Mouse (Mus musculus): ENCODE results near the gene Trmt10b.

The Trmt10b gene

DNA sequence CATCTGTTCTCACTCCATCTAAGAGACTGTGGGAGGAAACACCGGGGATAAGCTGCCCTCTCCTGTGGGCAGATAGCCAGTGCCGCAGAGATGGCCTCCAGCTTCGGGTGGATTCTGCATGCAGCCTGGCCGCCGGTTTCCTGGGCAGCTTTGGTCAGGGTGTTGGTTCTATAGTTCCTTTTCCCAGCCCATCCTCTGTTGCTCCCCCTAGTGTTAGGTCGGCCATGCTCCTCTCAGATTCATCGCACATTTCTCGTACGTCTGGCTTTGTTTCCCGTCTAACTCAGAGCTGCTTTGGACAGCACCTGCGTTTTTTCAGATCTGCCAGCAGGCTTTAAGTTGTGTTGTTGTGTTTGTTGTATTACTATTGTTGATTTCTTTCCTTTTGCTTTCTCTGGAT lies 11.1 kb downstream of the Trmt10b start:
- H3K36me3 ChIP-seq (ENCODE audit: control insufficient read depth, insufficient read depth, low read length, poor library complexity, severe bottlenecking), result peaks cover 2% of the 10 kb centered on the region
- peak; percentile 29 for DNase-seq (ENCODE audit: low read depth, low spot score)
- H3K27me3 ChIP-seq (ENCODE audit: control insufficient read depth, insufficient read depth, low read length, poor library complexity, severe bottlenecking), result no peaks in the 10 kb centered on the region

DNA sequence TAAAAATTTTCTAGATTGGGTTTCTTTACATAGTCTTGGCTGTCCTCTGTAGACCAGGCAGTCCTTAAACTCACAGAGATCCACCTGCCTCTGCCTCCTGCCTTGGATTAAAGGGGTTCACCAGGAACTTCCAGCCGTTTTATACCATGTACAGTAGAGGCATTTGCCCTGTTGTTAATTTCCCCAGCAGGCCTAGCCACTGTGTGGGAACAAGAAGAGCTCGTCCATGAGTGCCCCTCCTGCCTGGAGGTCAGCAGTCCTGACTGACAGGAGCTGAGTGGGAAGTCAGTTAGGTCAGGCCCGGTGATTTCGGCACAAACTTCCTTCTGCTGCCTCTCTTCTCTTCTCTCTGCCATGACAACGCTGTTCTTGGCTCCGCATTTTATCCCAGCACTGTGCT lies 11.7 kb downstream of the Trmt10b start:
- no peak for DNase-seq (ENCODE audit: low read depth, low spot score)
- no peaks in the 10 kb centered on the region for H3K27me3 ChIP-seq (ENCODE audit: control insufficient read depth, insufficient read depth, low read length, poor library complexity, severe bottlenecking)
- peaks cover 2% of the 10 kb centered on the region for H3K36me3 ChIP-seq (ENCODE audit: control insufficient read depth, insufficient read depth, low read length, poor library complexity, severe bottlenecking)

DNA sequence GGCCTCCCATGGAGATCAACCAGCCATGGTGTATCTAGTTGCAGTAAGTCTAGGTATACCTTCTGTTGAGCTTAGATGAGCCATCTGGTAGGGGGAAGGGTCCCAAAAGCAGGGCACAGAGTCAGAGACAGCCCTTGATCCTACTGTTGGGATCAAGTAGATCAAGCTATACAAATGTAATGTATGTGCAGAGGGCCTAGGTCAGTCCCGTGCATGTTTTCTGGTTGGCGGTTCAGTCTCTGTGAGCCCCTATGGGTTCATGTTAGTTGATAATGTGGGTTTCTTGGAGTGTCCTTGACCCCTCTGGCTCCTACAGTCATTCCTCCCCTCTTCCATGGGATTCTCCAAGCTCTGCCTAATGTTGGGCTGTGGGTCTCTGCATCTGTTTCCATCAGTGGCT lies 14.1 kb downstream of the Trmt10b start:
- no peaks in the 10 kb centered on the region for H3K27me3 ChIP-seq (ENCODE audit: control insufficient read depth, insufficient read depth, low read length, poor library complexity, severe bottlenecking)
- peaks cover 6% of the 10 kb centered on the region for H3K36me3 ChIP-seq (ENCODE audit: control insufficient read depth, insufficient read depth, low read length, poor library complexity, severe bottlenecking)
- no peak for DNase-seq (ENCODE audit: low read depth, low spot score)

DNA sequence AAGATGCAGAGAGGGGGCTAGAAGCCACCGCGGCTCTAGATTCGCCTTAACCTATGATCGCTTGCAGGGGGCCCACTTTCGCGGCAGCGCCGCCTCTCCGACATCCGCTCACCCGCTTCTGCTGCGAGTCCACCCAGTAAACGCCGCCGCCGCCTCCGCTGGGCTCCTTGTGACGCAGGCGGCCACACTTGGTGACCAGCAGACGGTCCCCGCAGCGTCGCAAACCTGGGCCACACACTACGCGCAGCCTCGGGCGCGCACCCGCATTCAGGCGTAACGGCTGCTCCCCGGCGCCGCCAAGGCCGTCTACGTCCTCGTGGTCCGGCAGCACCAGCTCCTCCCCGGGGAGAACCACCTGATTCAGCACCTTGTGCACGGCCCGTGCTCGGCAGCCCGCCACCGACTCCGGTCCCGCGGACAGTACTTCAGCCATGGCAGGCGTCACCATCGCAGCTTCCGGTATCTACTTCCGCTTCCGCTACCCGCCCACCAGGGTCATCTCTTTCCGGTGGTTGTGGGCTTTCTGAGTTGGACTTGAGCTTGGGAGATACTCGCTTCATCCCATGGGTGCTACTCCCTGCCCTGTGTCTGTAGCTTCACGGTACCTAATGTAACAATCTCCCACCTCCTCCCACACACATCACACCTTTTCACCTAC lies 23.4 kb downstream of the Trmt10b start:
- peak; percentile 86 for DNase-seq (ENCODE audit: low read depth, low spot score)
- Histone ChIP-seq H3K27me3 (ENCODE audit: control insufficient read depth, insufficient read depth, low read length, poor library complexity, severe bottlenecking) (no peaks in the 10 kb centered on the region), H3K36me3 (ENCODE audit: control insufficient read depth, insufficient read depth, low read length, poor library complexity, severe bottlenecking) (peaks cover 1% of the 10 kb centered on the region)

DNA sequence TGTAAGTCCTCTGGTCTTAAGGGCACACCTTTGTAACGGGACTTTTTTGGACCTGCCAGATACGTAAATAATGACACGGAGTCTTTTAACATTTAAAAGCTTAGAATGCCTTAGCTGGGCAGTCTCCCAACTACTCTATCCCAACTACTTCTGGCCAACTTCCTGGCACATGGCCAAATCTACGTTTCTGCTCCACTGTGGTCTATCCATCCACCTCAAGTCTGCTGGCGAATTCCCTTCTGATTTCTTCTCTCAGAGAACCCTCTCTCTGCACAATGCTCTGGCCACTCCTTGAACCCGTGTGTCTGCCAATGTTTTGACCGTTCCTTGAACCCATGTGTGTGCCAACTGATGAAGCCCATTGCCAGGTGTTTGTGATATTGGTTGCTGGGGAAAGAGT lies 34.2 kb downstream of the Trmt10b start:
- DNase-seq (ENCODE audit: low read depth, low spot score), result no peak
- no peaks in the 10 kb centered on the region for H3K27me3 ChIP-seq (ENCODE audit: control insufficient read depth, insufficient read depth, low read length, poor library complexity, severe bottlenecking)
- no peaks in the 10 kb centered on the region for H3K36me3 ChIP-seq (ENCODE audit: control insufficient read depth, insufficient read depth, low read length, poor library complexity, severe bottlenecking)

DNA sequence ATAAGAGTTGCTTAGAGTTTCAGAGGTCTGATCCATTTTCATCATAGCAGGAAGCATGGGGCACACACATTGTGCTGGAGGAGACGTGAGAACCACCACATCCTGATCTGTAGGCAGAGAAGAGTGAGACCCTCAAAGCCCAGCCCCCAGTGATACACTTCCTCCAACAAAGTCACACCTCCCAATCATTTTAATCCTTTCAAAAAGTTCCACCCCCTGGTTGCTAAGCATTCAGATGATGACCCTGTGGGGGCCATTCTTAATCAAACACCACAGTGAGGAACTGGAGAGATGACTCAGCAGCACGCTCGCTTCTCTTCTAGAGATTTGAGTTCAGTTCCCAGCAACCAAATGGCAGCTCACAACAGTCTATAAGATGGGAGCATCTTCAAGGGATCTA lies 35.5 kb downstream of the Trmt10b start:
- no peaks in the 10 kb centered on the region for H3K36me3 ChIP-seq (ENCODE audit: control insufficient read depth, insufficient read depth, low read length, poor library complexity, severe bottlenecking)
- no peaks in the 10 kb centered on the region for H3K27me3 ChIP-seq (ENCODE audit: control insufficient read depth, insufficient read depth, low read length, poor library complexity, severe bottlenecking)
- no peak for DNase-seq (ENCODE audit: low read depth, low spot score)

DNA sequence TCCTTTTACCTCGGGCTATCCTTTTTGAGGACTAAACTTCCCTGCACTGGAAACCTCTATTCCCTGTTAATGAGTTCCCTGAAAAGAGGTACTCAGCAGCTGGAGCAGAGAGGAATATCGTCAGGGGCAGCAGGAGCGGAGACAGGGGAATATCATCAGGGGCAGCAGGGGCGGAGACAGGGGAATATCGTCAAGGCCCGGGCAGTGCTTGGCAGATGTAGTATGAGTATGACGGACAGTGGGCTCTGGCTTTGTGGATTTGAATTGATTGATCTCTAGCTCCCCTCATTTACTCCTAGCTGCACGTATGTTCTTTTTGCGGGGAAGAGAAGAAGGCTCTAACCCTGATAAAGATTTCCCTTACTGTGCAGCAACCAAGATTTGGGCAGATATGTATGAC lies 44.3 kb downstream of the Trmt10b start:
- H3K27me3 ChIP-seq (ENCODE audit: control insufficient read depth, insufficient read depth, low read length, poor library complexity, severe bottlenecking), result no peaks in the 10 kb centered on the region
- no peaks in the 10 kb centered on the region for H3K36me3 ChIP-seq (ENCODE audit: control insufficient read depth, insufficient read depth, low read length, poor library complexity, severe bottlenecking)
- no peak for DNase-seq (ENCODE audit: low read depth, low spot score)

DNA sequence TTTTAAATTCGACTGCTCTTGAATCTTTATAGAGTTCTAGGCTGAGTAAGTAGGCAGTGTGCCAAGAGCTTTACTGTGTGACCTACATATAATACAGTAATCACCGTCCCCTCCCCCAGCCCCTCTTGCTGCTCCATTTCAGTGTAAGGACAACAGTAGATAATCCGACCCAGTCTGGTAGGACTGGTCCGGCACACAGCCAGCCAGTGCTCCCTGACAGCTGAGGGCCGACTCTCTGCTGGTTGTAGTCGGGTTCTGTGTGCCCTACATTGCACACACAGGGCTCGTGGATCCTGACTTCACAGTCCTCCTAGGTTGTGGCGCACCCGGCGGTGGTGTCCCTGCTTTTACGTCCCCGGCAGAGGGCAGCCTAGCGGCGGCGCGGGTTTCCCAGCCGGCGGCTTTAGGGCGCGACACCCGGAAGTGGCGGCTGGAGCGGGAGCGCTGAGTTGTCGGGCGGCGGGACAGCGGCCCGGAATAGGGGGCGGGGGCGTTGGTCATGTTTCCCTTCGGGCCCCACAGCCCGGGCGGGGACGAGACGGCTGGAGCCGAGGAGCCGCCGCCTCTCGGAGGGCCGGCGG lies 44.8 kb downstream of the Trmt10b start, which contains the start of gene Dcaf10:
Gene Dcaf10, plus strand, starts transcription at position 433 of the 581 bp plus-strand sequence.
- no peaks in the 10 kb centered on the region for H3K36me3 ChIP-seq (ENCODE audit: control insufficient read depth, insufficient read depth, low read length, poor library complexity, severe bottlenecking)
- DNase-seq (ENCODE audit: low read depth, low spot score), result peak; percentile 92
- no peaks in the 10 kb centered on the region for H3K27me3 ChIP-seq (ENCODE audit: control insufficient read depth, insufficient read depth, low read length, poor library complexity, severe bottlenecking)

DNA sequence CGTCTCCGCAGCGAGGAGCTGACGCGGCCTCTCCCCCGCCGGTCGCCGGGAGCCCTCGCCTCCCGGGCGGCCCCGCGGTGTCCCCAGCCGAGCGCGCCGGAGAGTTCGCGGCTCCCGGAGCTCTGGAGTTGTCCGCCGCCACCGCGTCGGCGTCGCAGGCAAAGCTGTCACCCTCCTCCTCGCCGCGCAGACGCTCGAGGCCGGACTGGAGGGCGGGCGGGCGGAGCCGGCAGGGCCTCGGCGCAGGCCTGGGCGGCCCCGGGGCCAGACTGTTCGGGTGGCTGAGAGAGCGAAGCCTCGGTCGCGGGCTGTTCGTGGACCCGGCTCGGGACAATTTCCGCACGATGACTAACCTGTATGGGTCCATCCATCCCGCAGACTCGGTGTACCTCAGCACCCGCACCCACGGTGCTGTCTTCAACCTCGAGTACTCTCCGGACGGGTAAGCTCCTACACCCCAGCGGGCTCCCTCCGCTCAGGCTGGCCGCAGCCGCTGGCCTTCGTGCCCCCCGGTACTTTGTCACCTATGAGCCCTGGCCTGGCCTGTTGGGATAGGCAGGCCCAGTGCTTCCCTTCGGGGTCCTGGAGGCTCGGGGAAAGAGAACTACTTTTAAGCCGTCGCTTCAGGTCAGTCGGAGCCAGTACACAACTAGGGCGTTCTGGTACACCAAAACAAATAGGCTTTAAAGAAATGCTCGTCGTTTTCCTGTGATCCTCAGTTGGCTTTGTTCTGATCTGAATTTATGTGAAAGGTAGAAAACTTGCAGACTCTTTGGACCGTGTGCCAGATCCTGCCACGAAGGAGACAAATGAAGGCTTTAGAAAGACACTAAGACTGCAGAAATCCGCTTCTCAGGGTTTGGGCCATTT lies 45.6 kb downstream of the Trmt10b start, which contains the start of gene Exosc3:
Gene Exosc3, minus strand, starts transcription at position 447 of the 870 bp plus-strand sequence.
- no peaks in the 10 kb centered on the region for H3K27me3 ChIP-seq (ENCODE audit: control insufficient read depth, insufficient read depth, low read length, poor library complexity, severe bottlenecking)
- H3K36me3 ChIP-seq (ENCODE audit: control insufficient read depth, insufficient read depth, low read length, poor library complexity, severe bottlenecking), result no peaks in the 10 kb centered on the region
- peak; percentile 51 for DNase-seq (ENCODE audit: low read depth, low spot score)

DNA sequence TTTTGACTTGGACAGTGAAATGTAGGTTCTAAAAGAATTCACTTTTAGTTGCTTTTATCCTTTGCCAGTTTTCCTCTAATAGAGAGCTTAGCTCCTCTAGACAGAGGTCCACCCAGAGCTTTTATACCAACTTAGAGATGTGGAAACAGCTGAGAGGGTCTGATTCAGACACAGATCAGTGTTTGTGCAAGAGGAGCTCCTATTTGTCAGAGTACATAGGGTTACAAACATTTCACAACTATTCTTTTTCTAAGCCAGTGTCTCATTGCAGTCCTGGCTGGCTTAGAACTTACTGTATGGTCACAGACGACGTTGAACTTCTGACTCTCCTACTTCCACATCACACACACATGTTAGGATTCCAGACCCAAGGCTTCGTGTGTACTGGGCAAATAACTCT lies 59.7 kb downstream of the Trmt10b start:
- Histone ChIP-seq H3K36me3 (ENCODE audit: control insufficient read depth, insufficient read depth, low read length, poor library complexity, severe bottlenecking) (0 out of 2 replicates have a peak, but pooled peaks cover 3% of the 10 kb centered on the region), H3K27me3 (ENCODE audit: control insufficient read depth, insufficient read depth, low read length, poor library complexity, severe bottlenecking) (no peaks in the 10 kb centered on the region)

More for the DNA sequence above, 59.7 kb downstream of the Trmt10b start:
- no peak for DNase-seq (ENCODE audit: low read depth, low spot score)

Data from splenic B cell, adult 2 months (primary cell).